ENCODE assay signal across 8 mouse cellular contexts in the genomic region with DNA sequence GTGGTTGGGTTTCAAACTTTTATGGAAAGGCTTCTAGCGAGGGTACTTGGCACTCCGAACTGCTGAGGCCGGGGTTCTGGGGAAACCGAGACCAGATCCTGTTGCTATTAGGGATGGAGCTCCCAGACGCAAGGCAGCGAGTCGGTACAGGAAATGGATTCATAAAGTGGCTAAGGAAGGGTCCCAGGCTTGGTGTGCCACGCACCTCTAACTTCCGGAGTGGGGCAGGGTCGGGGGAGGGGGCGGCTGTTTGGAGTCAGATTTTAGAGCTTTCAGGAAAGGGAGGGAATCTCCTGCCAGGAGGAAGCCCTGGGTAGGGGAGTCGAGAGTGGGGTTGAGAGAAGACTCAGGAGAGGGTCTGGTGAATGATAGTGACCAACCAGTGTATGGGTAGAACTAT. TPM values are rescaled to one million over a fixed set of nuclear protein-coding genes. Genes with fewer than 3 reads are reported as not detected.
A peak's percentile ranks its signal among the peaks of the same experiment; 100 is the strongest.
DNase-seq lines count a peak whose midpoint lies in the region; ATAC-seq and TF ChIP-seq lines count a peak whose summit lies in the region.

No protein-coding gene starts in this region.

- DNase-seq in kidney, postnatal 10 days, result peak; percentile 10
- DNase-seq in kidney, adult 9 months, result no peak
- DNase-seq in limb, embryonic 14.5 days (ENCODE audit: low spot score), result no peak
- no peak for DNase-seq in right cerebral cortex, adult 2 months (ENCODE audit: low spot score in 2 of 2)
- DNase-seq in gastrocnemius, postnatal 14 days, result no peak
- no peak for DNase-seq in frontal cortex, postnatal 10 days (ENCODE audit: low spot score in 2 of 2)

- H3K9me3 ChIP-seq in embryonic facial prominence, embryonic 13.5 days, result no peaks in the 10 kb centered on the region
- no peaks in the 10 kb centered on the region for H3K9me3 ChIP-seq in limb, embryonic 14.5 days (ENCODE audit: control insufficient read depth, low read length)
- no peaks in the 10 kb centered on the region for H3K9me3 ChIP-seq in stomach, embryonic 16.5 days (replicated peaks; ENCODE audit: control insufficient read depth, low read length)

- under 1% methylated on average over 12 of the region's 12 CpGs for WGBS in embryonic facial prominence, embryonic 13.5 days
- WGBS in limb, embryonic 14.5 days, result 0% methylated on average over 12 of the region's 12 CpGs
- 1% methylated on average over 12 of the region's 12 CpGs for WGBS in stomach, embryonic 16.5 days

- peak overlapping the region; percentile 81 for H3K4me3 ChIP-seq in embryonic facial prominence, embryonic 13.5 days
- peak overlapping the region; percentile 74 for H3K4me3 ChIP-seq in limb, embryonic 14.5 days (replicated peaks; ENCODE audit: low read length)
- peak overlapping the region; percentile 87 for H3K4me3 ChIP-seq in stomach, embryonic 16.5 days (replicated peaks; ENCODE audit: low read length)

- intact Hi-C loops in gastrocnemius, postnatal 14 days (cut with DNase I; ENCODE audit: low total_unique reads), result no loop called here

- peaks cover 40% of the 10 kb centered on the region for H3K4me1 ChIP-seq in embryonic facial prominence, embryonic 13.5 days
- H3K4me1 ChIP-seq in limb, embryonic 14.5 days (ENCODE audit: control insufficient read depth, insufficient read depth, low read length), result peaks cover 23% of the 10 kb centered on the region
- peaks cover 33% of the 10 kb centered on the region for H3K4me1 ChIP-seq in stomach, embryonic 16.5 days (ENCODE audit: control insufficient read depth, insufficient read depth, low read length)

- H3K36me3 ChIP-seq in embryonic facial prominence, embryonic 13.5 days, result peaks cover 33% of the 10 kb centered on the region
- H3K36me3 ChIP-seq in limb, embryonic 14.5 days (ENCODE audit: control insufficient read depth, insufficient read depth, low read length), result peaks cover 19% of the 10 kb centered on the region
- peaks cover 14% of the 10 kb centered on the region for H3K36me3 ChIP-seq in stomach, embryonic 16.5 days (ENCODE audit: control insufficient read depth, insufficient read depth, low read length)

- peak overlapping the region; percentile 82 for H3K9ac ChIP-seq in embryonic facial prominence, embryonic 13.5 days
- H3K9ac ChIP-seq in limb, embryonic 14.5 days (ENCODE audit: low read depth, low read length, severe bottlenecking), result peak overlapping the region; percentile 60
- H3K9ac ChIP-seq in stomach, embryonic 16.5 days (ENCODE audit: low read length), result peak overlapping the region; percentile 82

- H3K27me3 ChIP-seq in embryonic facial prominence, embryonic 13.5 days, result no peaks in the 10 kb centered on the region
- no peaks in the 10 kb centered on the region for H3K27me3 ChIP-seq in limb, embryonic 14.5 days (ENCODE audit: control insufficient read depth, insufficient read depth, low read length)
- H3K27me3 ChIP-seq in stomach, embryonic 16.5 days (ENCODE audit: control insufficient read depth, insufficient read depth, low read length), result no peaks in the 10 kb centered on the region

- peak overlapping the region; percentile 86 for H3K4me2 ChIP-seq in embryonic facial prominence, embryonic 13.5 days
- peak overlapping the region; percentile 95 for H3K4me2 ChIP-seq in limb, embryonic 14.5 days (replicated peaks; ENCODE audit: low read depth, low read length, severe bottlenecking)
- peak overlapping the region; percentile 89 for H3K4me2 ChIP-seq in stomach, embryonic 16.5 days (ENCODE audit: low read depth, low read length)

- H3K27ac ChIP-seq in embryonic facial prominence, embryonic 13.5 days, result peak overlapping the region; percentile 85
- peak overlapping the region; percentile 41; the same call in 1 of the 2 replicates for H3K27ac ChIP-seq in limb, embryonic 14.5 days (replicated peaks; ENCODE audit: low read depth, low read length)
- peak overlapping the region; percentile 49; the same call in 1 of the 2 replicates for H3K27ac ChIP-seq in stomach, embryonic 16.5 days (ENCODE audit: low read length)

- TF ChIP-seq POLR2A in limb, embryonic 14.5 days (IDR thresholded peaks at IDR 0.05; ENCODE audit: borderline replicate concordance, extremely low read depth, insufficient read depth, insufficient read length), result no peak

- ATAC-seq in embryonic facial prominence, embryonic 13.5 days (ENCODE audit: insufficient number of reproducible peaks, insufficient read depth, low FRiP score, low TSS enrichment, low read depth), result no peak
- ATAC-seq in limb, embryonic 14.5 days (ENCODE audit: low FRiP score, low read depth), result no peak
- ATAC-seq in stomach, embryonic 16.5 days (ENCODE audit: insufficient read depth, low FRiP score), result no peak

RNA-seq across cellular contexts. Expression of gene Plk1, which starts 0.8 kb away (rescaled TPM):
- 112 and 125 TPM in 2 replicates for polyA plus RNA-seq in embryonic facial prominence, embryonic 13.5 days (2015; fragmentation: Nextera tagmentation; extraction: Ambion mirVana)
- polyA plus RNA-seq in limb, embryonic 14.5 days (2012; rRNA removed), result 80.0 and 86.3 TPM in 2 replicates
- 78.4 and 84.6 TPM in 2 replicates for polyA plus RNA-seq in limb, embryonic 14.5 days (2014; fragmentation: Nextera tagmentation; extraction: Ambion mirVana)
- 100 and 103 TPM in 2 replicates for polyA plus RNA-seq in stomach, embryonic 16.5 days (2015; fragmentation: Nextera tagmentation; extraction: Ambion mirVana)
- 1 to 10 TPM; 3.0 to 4.2 TPM for total RNA-seq in gastrocnemius, postnatal 14 days (2021)

RNA-seq across cellular contexts. Expression of gene Ern2, which starts 26.0 kb away (rescaled TPM):
- polyA plus RNA-seq in embryonic facial prominence, embryonic 13.5 days (2015; fragmentation: Nextera tagmentation; extraction: Ambion mirVana), result not detected in 2 replicates
- polyA plus RNA-seq in limb, embryonic 14.5 days (2012; rRNA removed), result 0.05 TPM in 1 of 2 replicates, not detected in the other
- not detected in 2 replicates for polyA plus RNA-seq in limb, embryonic 14.5 days (2014; fragmentation: Nextera tagmentation; extraction: Ambion mirVana)
- polyA plus RNA-seq in stomach, embryonic 16.5 days (2015; fragmentation: Nextera tagmentation; extraction: Ambion mirVana), result 28.5 and 39.9 TPM in 2 replicates
- not detected for total RNA-seq in gastrocnemius, postnatal 14 days (2021)

RNA-seq across cellular contexts. Expression of gene Dctn5, which starts 27.2 kb away (rescaled TPM):
- 128 and 129 TPM in 2 replicates for polyA plus RNA-seq in embryonic facial prominence, embryonic 13.5 days (2015; fragmentation: Nextera tagmentation; extraction: Ambion mirVana)
- polyA plus RNA-seq in limb, embryonic 14.5 days (2012; rRNA removed), result 109 and 126 TPM in 2 replicates
- polyA plus RNA-seq in limb, embryonic 14.5 days (2014; fragmentation: Nextera tagmentation; extraction: Ambion mirVana), result 117 and 120 TPM in 2 replicates
- polyA plus RNA-seq in stomach, embryonic 16.5 days (2015; fragmentation: Nextera tagmentation; extraction: Ambion mirVana), result 112 and 120 TPM in 2 replicates
- total RNA-seq in gastrocnemius, postnatal 14 days (2021), result 10 to 100 TPM; 25.8 to 26.2 TPM

RNA-seq across cellular contexts. Expression of gene Palb2, which starts 27.3 kb away (rescaled TPM):
- polyA plus RNA-seq in embryonic facial prominence, embryonic 13.5 days (2015; fragmentation: Nextera tagmentation; extraction: Ambion mirVana), result 14.7 and 16.2 TPM in 2 replicates
- 9.1 and 10.5 TPM in 2 replicates for polyA plus RNA-seq in limb, embryonic 14.5 days (2012; rRNA removed)
- polyA plus RNA-seq in limb, embryonic 14.5 days (2014; fragmentation: Nextera tagmentation; extraction: Ambion mirVana), result 12.0 and 12.6 TPM in 2 replicates
- polyA plus RNA-seq in stomach, embryonic 16.5 days (2015; fragmentation: Nextera tagmentation; extraction: Ambion mirVana), result 11.8 and 16.2 TPM in 2 replicates
- total RNA-seq in gastrocnemius, postnatal 14 days (2021), result under 1 TPM; 0.45 to 0.58 TPM

RNA-seq across cellular contexts. Expression of gene Ndufab1, which starts 58.4 kb away (rescaled TPM):
- polyA plus RNA-seq in embryonic facial prominence, embryonic 13.5 days (2015; fragmentation: Nextera tagmentation; extraction: Ambion mirVana), result 623 and 680 TPM in 2 replicates
- 127 and 148 TPM in 2 replicates for polyA plus RNA-seq in limb, embryonic 14.5 days (2012; rRNA removed)
- polyA plus RNA-seq in limb, embryonic 14.5 days (2014; fragmentation: Nextera tagmentation; extraction: Ambion mirVana), result 554 and 558 TPM in 2 replicates
- 620 and 676 TPM in 2 replicates for polyA plus RNA-seq in stomach, embryonic 16.5 days (2015; fragmentation: Nextera tagmentation; extraction: Ambion mirVana)
- 100 to 1,000 TPM; 675 to 794 TPM for total RNA-seq in gastrocnemius, postnatal 14 days (2021)

Comparison
In these comparisons a context has a peak if more than half of its experiments do, and no peak if none do; other contexts are left out.
1. RNA of gene Ern2, which starts 26.0 kb away (polyA plus RNA-seq): 28.5 to 39.9 TPM in stomach, embryonic 16.5 days; not detected in embryonic facial prominence, embryonic 13.5 days and 0.05 TPM in limb, embryonic 14.5 days; every median in the first group is over 10 times any median in the second.
2. Peak in every context shown above with its lines, with median percentiles within 50 percentile points of each other: H3K27ac ChIP-seq, H3K4me2 ChIP-seq, H3K4me3 ChIP-seq and H3K9ac ChIP-seq.